Mouse (Mus musculus) liver, adult 2 months (tissue): ENCODE data around the gene Aig1.

Experiments
- CTCF ChIP-seq: fragments of 200-500 bp; IDR thresholded peaks from 2 replicates; pipeline ENCODE4 v1.5.1; 2011; ENCODE audit warnings: low read depth, low read length, control low read depth
- POLR2A ChIP-seq: fragments of 200-500 bp; IDR thresholded peaks from 2 replicates; pipeline ENCODE4 v1.6.1; 2011; ENCODE audit warnings: low read length, control low read depth; ENCODE audit not compliant: insufficient read depth; ENCODE audit errors: extremely low read depth

- TF ChIP-seq CTCF (no peak), POLR2A (no peak)
Measured at GRCm38 (mm10) chr10:13713116-13713515, 155.7 kb downstream of the Aig1 start.
